In the genomic region with DNA sequence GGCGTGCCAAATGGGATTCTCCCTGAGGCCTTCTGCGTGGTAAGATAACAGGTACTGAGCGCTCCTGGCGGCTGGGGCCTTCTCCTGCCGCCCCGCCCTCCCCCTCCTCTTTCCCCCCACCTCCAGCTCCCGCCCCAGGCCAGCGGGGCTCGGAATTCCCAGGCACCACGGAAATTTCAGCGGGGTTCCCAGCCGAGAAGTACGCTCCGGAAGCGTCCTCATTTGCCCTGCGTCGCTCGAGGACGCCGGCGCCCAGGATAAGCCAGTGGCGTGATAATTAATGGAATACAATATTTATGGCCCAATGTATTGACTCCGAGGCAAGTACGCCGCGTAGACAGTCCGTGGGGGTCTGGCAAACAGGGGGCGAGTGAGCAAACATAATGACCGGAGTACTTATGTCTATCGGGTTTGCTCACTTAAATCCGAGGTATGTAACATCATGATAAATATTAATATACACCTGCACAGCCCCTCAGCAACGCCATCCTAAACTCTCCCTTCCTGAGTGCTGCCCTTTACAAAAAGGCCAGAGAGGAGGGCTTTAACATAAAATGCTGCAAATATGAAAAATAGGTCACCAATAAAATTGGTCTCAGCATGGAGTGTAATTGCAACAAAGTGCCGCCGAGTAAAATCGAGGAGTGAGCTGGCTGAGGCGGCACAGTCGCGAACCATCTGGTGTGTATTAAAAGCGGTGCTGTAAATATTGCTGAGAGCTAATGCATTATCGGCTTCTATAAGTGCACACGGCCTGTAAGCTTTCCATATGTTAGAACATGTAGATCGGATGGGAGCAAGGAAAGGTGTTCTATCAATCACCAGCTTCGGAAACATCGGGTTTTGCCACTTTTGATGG, we compare ENCODE assay signal across 8 mouse cellular contexts. TPM values are rescaled to one million over a fixed set of nuclear protein-coding genes. Genes with fewer than 3 reads are reported as not detected.
DNase-seq lines count a peak whose midpoint lies in the region; ATAC-seq and TF ChIP-seq lines count a peak whose summit lies in the region.
"Had no signal": no experiment of that assay in that cellular context is flagged by ENCODE, and none has a peak within 500 bp of the region (broad histone marks: within the 10 kb centered on the region; RNA-seq: fewer than 3 reads in every experiment).

No protein-coding gene starts in this region.

- DNase-seq in liver, embryonic 11.5 days (ENCODE audit: low spot score), result no peak
- no peak for DNase-seq in liver
- peak; percentile 72 for DNase-seq in hindbrain, embryonic 11.5 days (ENCODE audit: low spot score)
- DNase-seq in thymus, postnatal 36 days, result no peak
- no peak for DNase-seq in layer of hippocampus, adult 9-10 months (ENCODE audit: low spot score)

- no peak overlapping the region for H3K27ac ChIP-seq in liver, embryonic 11.5 days (ENCODE audit: low read depth, low read length)
- peak overlapping the region; percentile 78 for H3K27ac ChIP-seq in cortical plate, adult 2 months (ENCODE audit: insufficient read depth, low read length)
- H3K27ac ChIP-seq in hindbrain, embryonic 11.5 days (ENCODE audit: low read depth, low read length), result peak overlapping the region; percentile 89
- peak overlapping the region; percentile 82 for H3K27ac ChIP-seq in midbrain, embryonic 16.5 days (ENCODE audit: low read length)
- H3K27ac ChIP-seq: macrophage had no signal

- H3K4me2 ChIP-seq in liver, embryonic 11.5 days, result peak overlapping the region; percentile 28
- peak overlapping the region; percentile 74 for H3K4me2 ChIP-seq in hindbrain, embryonic 11.5 days (replicated peaks; ENCODE audit: low read depth, low read length)
- peak overlapping the region; percentile 71 for H3K4me2 ChIP-seq in midbrain, embryonic 16.5 days (ENCODE audit: low read length)

- 2% methylated on average over 44 of the region's 44 CpGs for WGBS in liver, embryonic 11.5 days
- WGBS in hindbrain, embryonic 11.5 days, result 1% methylated on average over 40 of the region's 44 CpGs
- WGBS in midbrain, embryonic 16.5 days, result under 1% methylated on average over 43 of the region's 44 CpGs

- H3K4me3 ChIP-seq in liver, embryonic 11.5 days (ENCODE audit: low read depth, low read length), result no peak overlapping the region
- peak overlapping the region; percentile 38 for H3K4me3 ChIP-seq in cortical plate, adult 2 months (ENCODE audit: insufficient read depth, low read length)
- H3K4me3 ChIP-seq in hindbrain, embryonic 11.5 days (ENCODE audit: low read depth, low read length), result peak overlapping the region; percentile 38
- peak overlapping the region; percentile 38 for H3K4me3 ChIP-seq in midbrain, embryonic 16.5 days (ENCODE audit: low read depth, low read length)

- H3K9me3 ChIP-seq in liver, embryonic 11.5 days (ENCODE audit: control insufficient read depth, low read length), result no peaks in the 10 kb centered on the region
- no peaks in the 10 kb centered on the region for H3K9me3 ChIP-seq in hindbrain, embryonic 11.5 days (ENCODE audit: control insufficient read depth, low read length)
- H3K9me3 ChIP-seq in midbrain, embryonic 16.5 days (replicated peaks; ENCODE audit: control insufficient read depth, low read length, poor library complexity, severe bottlenecking), result no peaks in the 10 kb centered on the region

- H3K9ac ChIP-seq in liver, embryonic 11.5 days (ENCODE audit: low read depth, low read length), result no peak overlapping the region
- peak overlapping the region; percentile 70 for H3K9ac ChIP-seq in hindbrain, embryonic 11.5 days (ENCODE audit: low read depth, low read length)
- H3K9ac ChIP-seq in midbrain, embryonic 16.5 days (ENCODE audit: low read depth, low read length), result peak overlapping the region; percentile 59; the same call in 1 of the 2 replicates

- no peak for TF ChIP-seq CTCF in cortical plate, adult 2 months (IDR thresholded peaks at IDR 0.05; ENCODE audit: extremely low read depth, insufficient read depth, low read length)

- H3K27me3 ChIP-seq in liver, embryonic 11.5 days (replicated peaks; ENCODE audit: control insufficient read depth, insufficient read depth, low read length), result peaks cover 93% of the 10 kb centered on the region
- H3K27me3 ChIP-seq in hindbrain, embryonic 11.5 days (ENCODE audit: control insufficient read depth, insufficient read depth, low read length), result no peaks in the 10 kb centered on the region
- H3K27me3 ChIP-seq in midbrain, embryonic 16.5 days (ENCODE audit: control insufficient read depth, insufficient read depth, low read depth, low read length), result peaks cover 11% of the 10 kb centered on the region

- H3K4me1 ChIP-seq in liver, embryonic 11.5 days (replicated peaks; ENCODE audit: control insufficient read depth, insufficient read depth, low read length), result no peaks in the 10 kb centered on the region
- H3K4me1 ChIP-seq in cortical plate, adult 2 months (ENCODE audit: control insufficient read depth, insufficient read depth, low read length), result no peaks in the 10 kb centered on the region
- 0 out of 2 replicates have a peak, but pooled peaks cover 4% of the 10 kb centered on the region for H3K4me1 ChIP-seq in hindbrain, embryonic 11.5 days (replicated peaks; ENCODE audit: control insufficient read depth, insufficient read depth, low read length)
- peaks cover 18% of the 10 kb centered on the region for H3K4me1 ChIP-seq in midbrain, embryonic 16.5 days (ENCODE audit: control insufficient read depth, insufficient read depth, low read length)

- H3K36me3 ChIP-seq in liver, embryonic 11.5 days (ENCODE audit: control insufficient read depth, insufficient read depth, low read length), result no peaks in the 10 kb centered on the region
- H3K36me3 ChIP-seq in hindbrain, embryonic 11.5 days (ENCODE audit: control insufficient read depth, insufficient read depth, low read length), result no peaks in the 10 kb centered on the region
- H3K36me3 ChIP-seq in midbrain, embryonic 16.5 days (ENCODE audit: control insufficient read depth, insufficient read depth, low read length), result no peaks in the 10 kb centered on the region

- TF ChIP-seq POLR2A in cortical plate, adult 2 months (IDR thresholded peaks at IDR 0.05; ENCODE audit: extremely low read depth, insufficient read depth, low read length), result no peak

- no peak for ATAC-seq in liver, embryonic 11.5 days (replicated peaks; ENCODE audit: low FRiP score)
- peak; percentile 17 for ATAC-seq in hindbrain, embryonic 11.5 days (ENCODE audit: low FRiP score)
- ATAC-seq in midbrain, embryonic 16.5 days, result peak; percentile 44

RNA-seq across cellular contexts. Expression of gene Nr2f1, which starts 18.3 kb away (rescaled TPM):
- 6.1 and 6.5 TPM in 2 replicates for polyA plus RNA-seq in liver, embryonic 11.5 days (2014; fragmentation: Nextera tagmentation; extraction: Ambion mirVana)
- 158 and 169 TPM in 2 replicates for polyA plus RNA-seq in cortical plate, adult 2 months (2012; rRNA removed)
- 82.8 and 97.2 TPM in 2 replicates for polyA plus RNA-seq in hindbrain, embryonic 11.5 days (2014; fragmentation: Nextera tagmentation; extraction: Ambion mirVana)
- 46.0 and 64.0 TPM in 2 replicates for polyA plus RNA-seq in midbrain, embryonic 16.5 days (2015; fragmentation: Nextera tagmentation; extraction: Ambion mirVana)
- polyA plus RNA-seq: macrophage had no signal
